Mouse (Mus musculus): ENCODE results near the gene Vezt.

DNA sequence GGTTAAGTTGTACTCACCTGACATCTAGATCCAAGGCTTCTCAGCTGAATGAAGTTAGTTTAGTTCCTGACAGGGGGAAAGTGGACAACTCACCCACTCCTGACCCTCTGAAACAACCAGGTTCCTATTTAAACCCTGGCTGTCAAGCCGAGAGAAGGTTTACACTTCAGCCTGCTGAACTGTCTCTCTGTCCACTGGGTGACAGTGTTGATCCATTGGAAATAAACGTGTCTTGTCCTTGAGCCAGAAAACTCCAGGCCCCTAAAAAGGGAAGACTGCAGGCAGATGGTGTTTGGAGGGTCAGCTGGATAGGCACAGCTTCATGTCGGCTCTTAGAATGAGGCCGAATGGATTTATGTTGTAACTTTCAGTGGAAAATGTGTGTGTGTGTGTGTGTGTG is 90.3 kb downstream of the Vezt start:
- TF ChIP-seq POLR2A (IDR thresholded peaks at IDR 0.05; ENCODE audit: insufficient read length, low read depth) = no peak
- no peak for TF ChIP-seq CEBPB (IDR thresholded peaks at IDR 0.05; ENCODE audit: insufficient read depth, poor library complexity, severe bottlenecking)
- no peak for TF ChIP-seq MAX (IDR thresholded peaks at IDR 0.05; ENCODE audit: low read depth)
- no peak for TF ChIP-seq REST (IDR thresholded peaks at IDR 0.05; ENCODE audit: insufficient read depth, insufficient read length)
- no peak for TF ChIP-seq MYOD1 (IDR thresholded peaks at IDR 0.05; ENCODE audit: control insufficient read depth in 1 of 3, insufficient read length in 2 of 3, low read depth in 2 of 3)
- TF ChIP-seq MYOG (IDR thresholded peaks at IDR 0.05; ENCODE audit: control insufficient read depth in 1 of 3, insufficient read depth in 1 of 3, insufficient read length in 2 of 3, low read depth in 2 of 3) = no peak
- TF ChIP-seq USF1 (IDR thresholded peaks at IDR 0.05; ENCODE audit: low read depth) = no peak
- TF ChIP-seq E2F4 (IDR thresholded peaks at IDR 0.05; ENCODE audit: insufficient read depth) = no peak
- TF ChIP-seq POLR2AphosphoS2 (IDR thresholded peaks at IDR 0.05; ENCODE audit: insufficient read length, low read depth) = no peak

All from myocyte (in vitro differentiated cells).